Mouse (Mus musculus): ENCODE results near the gene Brd2. TPM values are rescaled to one million over a fixed set of nuclear protein-coding genes. Genes with fewer than 3 reads are reported as not detected.
A peak's percentile ranks its signal among the peaks of the same experiment; 100 is the strongest.

The Brd2 gene
- 110 and 117 TPM in 2 replicates for polyA plus RNA-seq (2012; rRNA removed)

- under 1% methylated on average over 74 of the region's 75 CpGs for WGBS
- Histone ChIP-seq H3K27me3 (replicated peaks; ENCODE audit: control insufficient read depth, insufficient read depth, low read length) (no peaks in the 10 kb centered on the region), H3K36me3 (ENCODE audit: control insufficient read depth, insufficient read depth, low read length) (peaks cover 9% of the 10 kb centered on the region), H3K27ac (ENCODE audit: insufficient read depth, low read depth, low read length) (peak within 1 kb of the TSS; percentile 99), H3K4me3 (ENCODE audit: insufficient read depth, low read depth, low read length) (peak within 1 kb of the TSS; percentile 99), H3K4me1 (ENCODE audit: control insufficient read depth, insufficient read depth, low read length) (peaks cover 5% of the 10 kb centered on the region; the same call in 1 of the 2 replicates)
- no peak for TF ChIP-seq POLR2A (IDR thresholded peaks at IDR 0.05; ENCODE audit: low read depth, low read length)
- TF ChIP-seq CTCF (conservative IDR thresholded peaks at IDR 0.05; ENCODE audit: insufficient read depth, insufficient read length, low read depth, low read length), result no peak
- peak; percentile 98 for DNase-seq
Measured at GRCm38 (mm10) chr17:34122188-34122984, at the start of gene Brd2. Gene Brd2, minus strand, starts transcription at chr17:34122634.

DNA sequence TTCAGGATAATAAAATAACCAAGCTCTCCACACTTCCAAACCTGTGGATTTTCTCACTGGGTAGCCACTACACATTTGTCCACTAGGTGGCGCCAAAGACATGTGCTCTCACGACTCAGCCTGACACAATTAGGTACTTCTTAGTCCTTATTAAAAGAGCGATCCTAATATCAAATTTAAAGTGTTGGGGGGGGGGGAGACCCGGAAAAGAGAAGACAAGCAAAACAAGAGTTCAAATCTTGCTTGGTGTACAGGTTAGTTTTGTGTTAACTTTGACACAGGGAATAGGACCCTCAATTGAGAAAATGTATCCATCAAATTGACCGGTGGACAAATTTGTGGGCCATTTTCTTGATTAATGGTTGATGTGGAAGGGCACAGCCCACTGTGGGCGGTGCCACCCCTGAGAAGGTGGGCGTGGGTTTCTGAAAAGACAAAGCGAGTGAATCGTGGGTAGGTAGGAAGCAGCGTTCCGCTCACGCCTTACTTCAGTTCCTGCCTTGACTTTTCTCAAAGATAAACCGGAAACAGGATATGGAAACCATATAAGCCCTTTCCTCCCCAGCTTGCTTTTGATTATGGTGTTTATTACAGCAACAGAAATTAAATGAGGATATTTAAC lies 48.6 kb upstream of the Brd2 start:
- no peak overlapping the region for H3K27ac ChIP-seq (ENCODE audit: insufficient read depth, low read depth, low read length)
- WGBS, result 23% methylated on average over 13 of the region's 13 CpGs
- no peak for TF ChIP-seq POLR2A (IDR thresholded peaks at IDR 0.05; ENCODE audit: low read depth, low read length)
- peak; percentile 90 for TF ChIP-seq CTCF (conservative IDR thresholded peaks at IDR 0.05; ENCODE audit: insufficient read depth, insufficient read length, low read depth, low read length)
- no peaks in the 10 kb centered on the region for H3K36me3 ChIP-seq (ENCODE audit: control insufficient read depth, insufficient read depth, low read length)
- no peaks in the 10 kb centered on the region for H3K27me3 ChIP-seq (replicated peaks; ENCODE audit: control insufficient read depth, insufficient read depth, low read length)
- peak; percentile 88 for DNase-seq
- H3K4me3 ChIP-seq (ENCODE audit: insufficient read depth, low read depth, low read length), result no peak overlapping the region
- H3K4me1 ChIP-seq (ENCODE audit: control insufficient read depth, insufficient read depth, low read length), result no peaks in the 10 kb centered on the region

GRCm38 (mm10) chr17:34170487-34170876 lies 48.0 kb upstream of the Brd2 start:
- 19% methylated on average over 4 of the region's 4 CpGs for WGBS
- H3K27ac ChIP-seq (ENCODE audit: insufficient read depth, low read depth, low read length), result no peak overlapping the region
- no peak overlapping the region for H3K4me3 ChIP-seq (ENCODE audit: insufficient read depth, low read depth, low read length)
- DNase-seq, result no peak
- no peaks in the 10 kb centered on the region for H3K4me1 ChIP-seq (ENCODE audit: control insufficient read depth, insufficient read depth, low read length)
- H3K36me3 ChIP-seq (ENCODE audit: control insufficient read depth, insufficient read depth, low read length), result no peaks in the 10 kb centered on the region
- H3K27me3 ChIP-seq (replicated peaks; ENCODE audit: control insufficient read depth, insufficient read depth, low read length), result no peaks in the 10 kb centered on the region
- TF ChIP-seq CTCF (conservative IDR thresholded peaks at IDR 0.05; ENCODE audit: insufficient read depth, insufficient read length, low read depth, low read length), result no peak
- no peak for TF ChIP-seq POLR2A (IDR thresholded peaks at IDR 0.05; ENCODE audit: low read depth, low read length)

GRCm38 (mm10) chr17:34169279-34169678 lies 46.8 kb upstream of the Brd2 start:
- H3K4me3 ChIP-seq (ENCODE audit: insufficient read depth, low read depth, low read length), result no peak overlapping the region
- peak; percentile 64 for DNase-seq
- peak; percentile 83 for TF ChIP-seq CTCF (conservative IDR thresholded peaks at IDR 0.05; ENCODE audit: insufficient read depth, insufficient read length, low read depth, low read length)
- no peak for TF ChIP-seq POLR2A (IDR thresholded peaks at IDR 0.05; ENCODE audit: low read depth, low read length)
- H3K4me1 ChIP-seq (ENCODE audit: control insufficient read depth, insufficient read depth, low read length), result no peaks in the 10 kb centered on the region
- H3K36me3 ChIP-seq (ENCODE audit: control insufficient read depth, insufficient read depth, low read length), result no peaks in the 10 kb centered on the region
- WGBS, result 3% methylated on average over 2 of the region's 2 CpGs
- no peaks in the 10 kb centered on the region for H3K27me3 ChIP-seq (replicated peaks; ENCODE audit: control insufficient read depth, insufficient read depth, low read length)
- H3K27ac ChIP-seq (ENCODE audit: insufficient read depth, low read depth, low read length), result no peak overlapping the region

DNA sequence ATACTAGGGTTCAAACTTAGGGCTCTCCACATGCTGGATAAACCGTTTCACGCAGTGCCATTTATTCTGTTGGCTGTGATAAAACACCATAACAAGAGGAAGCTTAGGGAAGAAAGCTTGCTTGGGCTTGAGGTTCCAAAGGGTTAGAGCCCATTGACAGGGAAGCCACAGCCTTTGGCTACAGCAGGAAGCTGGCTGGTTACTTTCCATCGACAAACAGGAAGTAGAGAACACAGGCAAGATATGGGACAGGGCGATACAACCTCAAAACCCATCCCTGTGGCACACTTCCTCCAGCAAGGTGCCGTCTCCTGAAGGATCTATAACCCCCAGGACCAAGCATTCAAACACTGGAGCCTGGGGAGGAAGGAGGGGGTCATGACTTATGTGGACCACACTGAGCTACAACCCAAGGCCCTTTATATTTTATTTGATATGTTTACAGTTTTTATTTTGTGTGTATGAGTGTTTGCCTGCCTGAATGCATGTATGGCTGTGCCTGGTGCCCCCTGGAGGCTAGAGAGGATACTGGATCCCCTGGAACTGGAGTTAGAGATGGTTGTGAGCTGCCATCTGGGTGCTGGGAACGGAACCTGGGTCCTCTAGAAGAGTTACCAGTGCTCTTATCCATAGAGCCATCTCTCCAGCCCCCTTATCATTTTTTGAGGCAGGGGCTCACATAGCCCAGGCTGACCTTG lies 42.7 kb upstream of the Brd2 start:
- Histone ChIP-seq H3K4me1 (ENCODE audit: control insufficient read depth, insufficient read depth, low read length) (no peaks in the 10 kb centered on the region), H3K4me3 (ENCODE audit: insufficient read depth, low read depth, low read length) (no peak overlapping the region), H3K27me3 (replicated peaks; ENCODE audit: control insufficient read depth, insufficient read depth, low read length) (no peaks in the 10 kb centered on the region), H3K36me3 (ENCODE audit: control insufficient read depth, insufficient read depth, low read length) (no peaks in the 10 kb centered on the region), H3K27ac (ENCODE audit: insufficient read depth, low read depth, low read length) (no peak overlapping the region)
- TF ChIP-seq CTCF (conservative IDR thresholded peaks at IDR 0.05; ENCODE audit: insufficient read depth, insufficient read length, low read depth, low read length) (peak; percentile 32), POLR2A (IDR thresholded peaks at IDR 0.05; ENCODE audit: low read depth, low read length) (no peak)
- 74% methylated on average over 6 of the region's 6 CpGs for WGBS
- DNase-seq, result no peak

GRCm38 (mm10) chr17:34164202-34164895 lies 41.9 kb upstream of the Brd2 start:
- Histone ChIP-seq H3K36me3 (ENCODE audit: control insufficient read depth, insufficient read depth, low read length) (no peaks in the 10 kb centered on the region), H3K27ac (ENCODE audit: insufficient read depth, low read depth, low read length) (no peak overlapping the region), H3K4me3 (ENCODE audit: insufficient read depth, low read depth, low read length) (no peak overlapping the region), H3K27me3 (replicated peaks; ENCODE audit: control insufficient read depth, insufficient read depth, low read length) (no peaks in the 10 kb centered on the region), H3K4me1 (ENCODE audit: control insufficient read depth, insufficient read depth, low read length) (no peaks in the 10 kb centered on the region)
- WGBS, result 51% methylated on average over 9 of the region's 9 CpGs
- peak; percentile 44; the same call in 1 of the 2 replicates for TF ChIP-seq CTCF (conservative IDR thresholded peaks at IDR 0.05; ENCODE audit: insufficient read depth, insufficient read length, low read depth, low read length)
- no peak for TF ChIP-seq POLR2A (IDR thresholded peaks at IDR 0.05; ENCODE audit: low read depth, low read length)
- peak; percentile 29 for DNase-seq

All from kidney, adult 2 months (tissue).